Mouse (Mus musculus) midbrain, postnatal 0 days (tissue): ENCODE measurements at regions not wholly inside any gene's neighbourhood (a gene's known extent, or its start where the extent isn't known, plus 50 kb on each side); places are given as distances from the start of the nearest gene placed in this dataset.

ENCODE experiments used
- ATAC-seq: fragments of 200-750 bp; cut with Nextera tagmentation; 2 replicates; pipeline ENCODE4 v1.8.0; 2017; ENCODE audit warnings: moderate number of reproducible peaks, mild to moderate bottlenecking, moderate TSS enrichment, moderate library complexity; ENCODE audit not compliant: low FRiP score
- DNase-seq: peaks from one replicate; pipeline ENCODE4 v3.0.0-alpha.2; 2015; ENCODE audit warnings: low spot score
- H3K27ac ChIP-seq: fragments of 300-500 bp; sonication (generic); 2 replicates; pipeline ENCODE4 v1.5.1; 2014; ENCODE audit warnings: low read depth, mild to moderate bottlenecking, low read length, mixed read lengths
- H3K27me3 ChIP-seq: fragments of 300-500 bp; sonication (generic); 2 replicates; pipeline ENCODE4 v1.6.1; 2014; ENCODE audit warnings: low read length, control low read depth, mixed read lengths; ENCODE audit not compliant: insufficient read depth
- H3K36me3 ChIP-seq: fragments of 300-500 bp; sonication (generic); 2 replicates; pipeline ENCODE4 v1.6.1; 2014; ENCODE audit warnings: low read length, control low read depth, mixed read lengths; ENCODE audit not compliant: insufficient read depth
- H3K4me1 ChIP-seq: fragments of 300-500 bp; sonication (generic); 2 replicates; pipeline ENCODE4 v1.6.1; 2014; ENCODE audit warnings: mild to moderate bottlenecking, control low read depth, antibody characterized with exemption, low read length, mixed read lengths; ENCODE audit not compliant: insufficient read depth
- H3K4me2 ChIP-seq: fragments of 300-500 bp; sonication (generic); 2 replicates; pipeline ENCODE4 v1.6.1; 2014; ENCODE audit warnings: low read depth, mild to moderate bottlenecking, low read length, mixed read lengths; ENCODE audit not compliant: poor library complexity, severe bottlenecking
- H3K4me3 ChIP-seq: fragments of 300-500 bp; sonication (generic); 2 replicates; pipeline ENCODE4 v1.5.1; 2014; ENCODE audit warnings: low read depth, mild to moderate bottlenecking, low read length, moderate library complexity
- H3K9ac ChIP-seq: fragments of 300-500 bp; sonication (generic); replicated peaks from 2 replicates; pipeline ENCODE4 v1.6.1; 2014; ENCODE audit warnings: mild to moderate bottlenecking, low read length, moderate library complexity, mixed read lengths; ENCODE audit not compliant: poor library complexity, severe bottlenecking
- H3K9me3 ChIP-seq: fragments of 300-500 bp; sonication (generic); 2 replicates; pipeline ENCODE4 v1.6.1; 2016; ENCODE audit warnings: low read length, control low read depth
- CTCF ChIP-seq: IDR thresholded peaks from 2 replicates; pipeline ENCODE4 v1.5.1; 2016; ENCODE audit warnings: antibody characterized with exemption, mild to moderate bottlenecking
- WGBS: fragments of 180-500 bp; shearing (Covaris S2); extraction: QIAGEN DNeasy Blood & Tissue Kit; methylation state at CpG from one replicate; pipeline ENCODE4 v1.1.7; 2014; 5-methylcytosine and 5-hydroxymethylcytosine counted together

GRCm38 (mm10) chr8:113957821-113958220, 109.3 kb upstream of the Adamts18 start:
- no peak overlapping the region for H3K4me3 ChIP-seq
- H3K27ac ChIP-seq, result no peak overlapping the region
- H3K9ac ChIP-seq, result no peak overlapping the region
- no peak overlapping the region for H3K4me2 ChIP-seq
- 43% methylated on average over 6 of the region's 6 CpGs for WGBS
- no peak for ATAC-seq
- H3K27me3 ChIP-seq, result no peaks in the 10 kb centered on the region
- DNase-seq, result no peak
- no peaks in the 10 kb centered on the region for H3K4me1 ChIP-seq
- H3K9me3 ChIP-seq, result no peaks in the 10 kb centered on the region
- no peaks in the 10 kb centered on the region for H3K36me3 ChIP-seq
- TF ChIP-seq CTCF, result no peak

GRCm38 (mm10) chr8:113975810-113976209, 127.3 kb upstream of the Adamts18 start:
- Histone ChIP-seq H3K4me3 (no peak overlapping the region), H3K4me1 (no peaks in the 10 kb centered on the region), H3K4me2 (no peak overlapping the region), H3K36me3 (no peaks in the 10 kb centered on the region), H3K27ac (no peak overlapping the region), H3K9ac (no peak overlapping the region), H3K9me3 (no peaks in the 10 kb centered on the region), H3K27me3 (no peaks in the 10 kb centered on the region)
- no peak for TF ChIP-seq CTCF
- DNase-seq, result no peak
- 81% methylated on average over 5 of the region's 5 CpGs for WGBS
- ATAC-seq, result no peak

- Histone ChIP-seq H3K36me3 (no peaks in the 10 kb centered on the region), H3K4me1 (no peaks in the 10 kb centered on the region), H3K9me3 (no peaks in the 10 kb centered on the region), H3K27ac (no peak overlapping the region), H3K27me3 (no peaks in the 10 kb centered on the region), H3K4me3 (no peak overlapping the region), H3K4me2 (no peak overlapping the region), H3K9ac (no peak overlapping the region)
- WGBS, result 36% methylated on average over 4 of the region's 4 CpGs
- DNase-seq, result peak; percentile 34
- no peak for TF ChIP-seq CTCF
- no peak for ATAC-seq
These were observed 128.1 kb upstream of the Adamts18 start for GRCm38 (mm10) chr8:113976626-113977025.

- 69% methylated on average over 4 of the region's 4 CpGs for WGBS
- Histone ChIP-seq H3K36me3 (no peaks in the 10 kb centered on the region), H3K4me2 (no peak overlapping the region), H3K9ac (no peak overlapping the region), H3K27ac (no peak overlapping the region), H3K9me3 (no peaks in the 10 kb centered on the region), H3K4me3 (no peak overlapping the region), H3K4me1 (no peaks in the 10 kb centered on the region), H3K27me3 (no peaks in the 10 kb centered on the region)
- ATAC-seq, result no peak
- TF ChIP-seq CTCF, result no peak
- no peak for DNase-seq
These were observed 128.5 kb upstream of the Adamts18 start for GRCm38 (mm10) chr8:113977072-113977471.

- DNase-seq (peak; percentile 58), ATAC-seq (no peak)
- Histone ChIP-seq H3K4me2 (no peak overlapping the region), H3K36me3 (no peaks in the 10 kb centered on the region), H3K27me3 (no peaks in the 10 kb centered on the region), H3K4me1 (no peaks in the 10 kb centered on the region), H3K4me3 (no peak overlapping the region), H3K9me3 (no peaks in the 10 kb centered on the region), H3K27ac (no peak overlapping the region), H3K9ac (no peak overlapping the region)
- no peak for TF ChIP-seq CTCF
- WGBS, result 49% methylated on average over 9 of the region's 9 CpGs
These were observed 130.4 kb upstream of the Adamts18 start for GRCm38 (mm10) chr8:113978946-113979345.

GRCm38 (mm10) chr8:113979837-113980236, 131.3 kb upstream of the Adamts18 start:
- no peaks in the 10 kb centered on the region for H3K27me3 ChIP-seq
- ATAC-seq, result no peak
- DNase-seq, result no peak
- peak; percentile 61 for TF ChIP-seq CTCF
- 94% methylated on average over 5 of the region's 5 CpGs for whole genome bisulfite sequencing
- H3K9ac ChIP-seq, result no peak overlapping the region
- no peaks in the 10 kb centered on the region for H3K9me3 ChIP-seq
- no peak overlapping the region for H3K4me3 ChIP-seq
- no peaks in the 10 kb centered on the region for H3K4me1 ChIP-seq
- no peaks in the 10 kb centered on the region for H3K36me3 ChIP-seq
- no peak overlapping the region for H3K4me2 ChIP-seq
- no peak overlapping the region for H3K27ac ChIP-seq
